Mouse (Mus musculus) lung, postnatal 10 days (tissue): ENCODE measurements around the gene Olfr462.

Source experiments
- DNase-seq: peaks from one replicate; pipeline ENCODE4 v3.0.0; 2021

Olfr462 gene

DNA sequence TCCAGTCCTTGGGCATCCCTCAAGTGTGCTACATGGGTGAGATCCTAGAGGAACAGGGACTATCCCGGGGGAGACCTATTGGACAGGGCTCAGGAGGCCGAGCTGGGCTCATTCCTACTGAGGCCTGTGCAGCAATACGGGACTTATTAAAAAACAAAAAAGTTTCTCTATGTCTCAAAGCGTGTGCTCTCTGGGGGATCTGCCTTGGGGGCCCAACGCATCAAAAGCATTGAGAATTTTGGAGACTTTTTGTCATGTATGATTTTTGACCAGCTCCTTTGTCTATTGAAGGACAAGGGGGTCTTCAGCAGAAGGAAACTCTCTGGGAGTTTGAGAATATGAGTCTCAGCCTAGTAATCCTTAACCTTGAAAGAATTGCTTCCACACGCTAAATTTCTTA, at the start of gene Olfr462:
Gene Olfr462, minus strand, starts transcription at position 101 of the 400 bp plus-strand sequence.
- DNase-seq: no peak

DNA sequence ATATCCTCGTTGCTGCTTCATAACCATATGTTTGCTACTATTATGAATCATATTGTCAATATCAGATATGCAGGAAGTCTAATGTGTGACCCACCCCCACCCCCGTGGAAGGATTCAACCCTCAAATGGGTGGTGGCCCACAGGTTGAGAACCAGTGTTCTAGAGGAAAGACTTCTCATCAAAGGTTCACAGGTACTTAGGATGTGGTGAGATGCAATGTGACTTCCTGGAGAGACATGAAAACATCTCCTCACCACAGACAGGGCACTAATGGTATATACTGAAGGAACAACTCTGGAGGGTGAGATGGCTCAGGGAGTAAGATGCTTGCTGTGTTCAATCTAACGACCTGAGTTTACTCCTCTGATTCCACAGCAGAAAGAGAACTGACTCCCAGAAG, 43.4 kb upstream of the Olfr462 start:
- DNase-seq: no peak

DNA sequence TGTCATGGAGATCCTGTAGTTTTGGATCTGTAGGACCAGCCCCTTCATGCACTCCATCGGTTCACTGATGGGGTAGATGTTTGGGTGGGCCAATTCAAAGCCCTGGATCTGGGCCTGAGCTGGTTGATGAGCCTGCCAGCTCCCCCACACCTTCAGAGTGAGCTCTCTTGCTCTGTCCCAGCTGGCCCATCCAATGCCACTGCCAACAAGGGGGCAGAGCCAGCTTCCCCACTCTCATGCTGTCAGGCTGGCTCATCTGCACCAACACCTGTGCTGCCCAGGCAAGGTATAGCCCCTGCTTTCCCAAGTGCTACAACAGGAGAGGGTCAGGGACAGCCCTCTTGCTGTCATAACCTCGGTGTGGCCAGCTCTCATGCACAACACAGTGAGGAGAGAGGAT, 41.7 kb upstream of the Olfr462 start:
- no peak for DNase-seq

DNA sequence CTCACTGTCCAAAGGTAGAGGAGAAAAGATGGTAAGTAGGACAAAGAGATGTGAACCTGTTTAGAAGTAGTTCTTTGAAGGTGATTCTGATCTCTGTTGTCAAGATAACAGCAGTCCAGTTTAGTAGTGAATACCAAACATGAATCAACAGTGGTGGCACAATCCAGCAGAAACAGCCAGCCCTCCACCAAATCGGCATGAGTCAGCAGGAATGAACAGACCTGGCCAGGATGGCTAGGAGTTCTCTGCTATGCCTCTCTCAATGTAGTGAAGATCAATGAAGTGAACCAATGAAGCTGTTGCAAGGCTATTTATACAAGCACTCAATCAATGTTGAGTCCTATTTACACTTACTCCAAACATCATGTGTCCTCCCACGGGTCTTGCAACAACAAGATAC, 38.3 kb upstream of the Olfr462 start:
- no peak for DNase-seq

DNA sequence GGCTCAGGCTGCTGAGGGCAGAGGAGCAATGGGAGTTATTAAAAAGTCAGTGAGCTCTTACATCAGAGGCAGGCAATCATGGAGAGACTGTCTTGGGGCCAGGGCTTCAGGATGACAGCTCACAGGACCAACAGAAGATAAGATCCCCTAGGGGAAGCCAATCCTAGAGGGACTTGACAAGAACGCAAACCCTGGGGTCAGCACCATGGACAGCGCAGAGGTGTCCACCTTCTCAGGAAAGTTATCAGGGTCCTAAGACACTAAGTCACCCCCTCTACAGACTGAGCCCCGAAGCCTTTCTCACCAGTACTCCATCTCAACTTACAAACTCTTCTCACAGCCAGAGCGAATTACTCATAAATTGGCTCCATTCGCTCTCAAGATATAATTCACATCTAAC, 28.9 kb upstream of the Olfr462 start, which contains the start of gene Olfr464:
Gene Olfr464, minus strand, starts transcription at position 2 of the 400 bp plus-strand sequence.
- peak; percentile 14 for DNase-seq

DNA sequence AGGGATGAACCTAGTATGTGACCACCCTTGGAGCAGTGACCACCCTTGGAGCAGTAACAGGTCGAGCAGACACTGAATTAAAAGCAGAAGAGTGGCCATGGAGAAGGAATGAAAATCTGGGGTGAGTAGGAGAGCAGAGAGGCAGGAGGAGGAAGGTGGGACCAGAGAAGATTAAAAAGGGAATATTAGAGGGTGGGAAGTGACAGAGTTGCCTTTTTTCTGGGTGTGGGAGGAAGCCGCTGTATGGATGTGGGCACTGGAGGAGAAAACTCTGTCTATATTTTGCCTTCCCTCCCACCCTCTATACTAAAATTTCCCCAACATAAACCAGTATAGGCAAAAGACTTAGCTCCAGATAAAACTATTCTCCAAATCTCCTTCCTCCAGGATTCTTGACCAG, 28.2 kb upstream of the Olfr462 start:
- no peak for DNase-seq

DNA sequence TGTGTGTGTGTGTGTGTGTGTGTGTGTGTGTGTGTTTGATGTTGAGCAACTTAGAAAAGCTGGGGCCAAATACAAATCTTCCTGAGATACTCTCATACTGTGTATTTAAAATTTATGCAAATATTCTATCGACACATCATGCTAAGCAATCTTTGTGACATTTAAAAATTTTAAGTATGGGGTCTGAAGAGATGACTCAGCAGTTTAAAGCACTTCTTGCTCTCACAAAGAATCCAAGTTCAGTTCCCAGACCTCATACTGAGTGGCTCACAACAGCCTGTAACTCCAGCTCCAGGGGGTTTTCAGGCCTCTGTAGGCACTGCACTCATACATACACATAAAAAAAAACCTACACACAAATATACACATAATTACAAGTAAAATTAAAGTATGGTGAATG, 23.9 kb upstream of the Olfr462 start:
- DNase-seq: no peak

DNA sequence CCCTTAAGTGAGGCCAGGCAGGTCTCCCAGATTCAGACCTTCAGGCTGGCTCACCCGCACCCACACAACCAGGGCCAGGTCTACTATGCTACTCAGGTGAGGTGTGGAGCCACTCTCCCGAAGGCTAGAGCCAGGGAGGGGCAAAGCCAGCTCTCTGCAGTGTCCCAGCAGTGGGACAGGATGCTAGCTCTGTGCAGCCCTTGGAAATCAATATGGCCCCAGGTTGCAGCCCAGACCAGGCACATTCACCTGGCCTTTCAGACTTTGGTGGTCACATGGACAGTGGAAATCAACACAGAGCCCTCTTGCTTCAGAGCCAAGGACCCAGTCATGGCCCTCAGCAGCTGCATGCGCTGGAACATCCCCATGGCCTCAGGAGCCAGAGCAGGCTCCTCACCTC, 12.3 kb upstream of the Olfr462 start:
- no peak for DNase-seq

DNA sequence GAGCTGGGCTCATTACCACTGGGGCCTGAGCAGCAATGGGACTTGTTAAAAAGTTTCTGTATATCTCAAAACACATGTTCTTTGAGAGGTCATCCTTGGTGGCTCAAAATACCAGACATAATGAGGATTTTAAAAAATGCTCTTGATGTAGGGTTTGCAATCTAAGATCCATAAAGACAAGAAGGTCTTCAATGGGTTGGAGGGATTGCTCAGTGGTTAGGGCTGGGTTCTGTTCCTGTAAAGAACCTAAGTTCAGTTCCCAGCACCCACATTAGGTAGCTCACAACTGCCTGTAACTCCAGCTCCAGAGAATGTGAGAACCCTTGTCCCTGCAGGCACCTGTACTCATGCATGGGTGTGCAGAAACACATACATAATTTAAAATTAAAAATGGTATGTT, 5.2 kb upstream of the Olfr462 start, which contains the start of gene Olfr463:
Gene Olfr463, minus strand, starts transcription at position 101 of the 400 bp plus-strand sequence.
- DNase-seq: no peak

DNA sequence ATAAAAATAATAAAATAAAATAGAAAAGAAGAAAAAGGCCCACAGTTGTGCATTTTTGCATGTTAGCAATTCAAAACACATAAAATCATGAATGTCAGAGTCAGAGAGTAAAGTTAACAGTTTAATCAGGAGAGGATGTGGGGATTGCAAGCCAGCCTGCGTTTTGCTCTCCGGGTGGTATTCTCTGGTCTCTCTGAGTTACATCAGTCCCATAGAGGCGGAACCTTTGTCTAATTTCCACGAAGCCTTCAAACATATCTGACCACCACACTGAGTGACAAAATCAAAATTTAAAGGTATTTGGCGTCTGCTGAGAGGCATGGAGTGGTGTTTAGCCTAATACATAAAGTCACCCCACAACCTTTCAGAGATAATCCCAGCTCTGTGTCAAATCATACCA, 7.2 kb downstream of the Olfr462 start:
- DNase-seq: no peak

DNA sequence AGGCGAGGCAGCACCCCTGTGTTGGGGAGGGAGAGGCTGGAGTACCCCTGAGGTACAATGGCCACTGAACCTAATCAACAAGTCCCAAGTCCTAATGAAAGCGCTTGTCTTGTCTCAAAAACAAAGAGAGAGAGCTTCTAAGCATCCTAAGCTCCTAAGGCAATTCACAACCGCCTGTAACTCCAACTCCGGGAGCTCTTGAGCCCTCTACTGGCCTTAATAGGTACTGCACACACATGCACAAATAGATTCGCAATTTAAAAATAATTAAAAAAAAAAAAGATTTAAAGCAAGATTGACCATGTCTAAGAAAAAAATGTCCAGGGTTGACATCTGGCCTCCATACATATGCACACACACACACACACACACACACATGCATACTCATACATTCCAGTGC, 8.6 kb downstream of the Olfr462 start:
- DNase-seq: no peak

DNA sequence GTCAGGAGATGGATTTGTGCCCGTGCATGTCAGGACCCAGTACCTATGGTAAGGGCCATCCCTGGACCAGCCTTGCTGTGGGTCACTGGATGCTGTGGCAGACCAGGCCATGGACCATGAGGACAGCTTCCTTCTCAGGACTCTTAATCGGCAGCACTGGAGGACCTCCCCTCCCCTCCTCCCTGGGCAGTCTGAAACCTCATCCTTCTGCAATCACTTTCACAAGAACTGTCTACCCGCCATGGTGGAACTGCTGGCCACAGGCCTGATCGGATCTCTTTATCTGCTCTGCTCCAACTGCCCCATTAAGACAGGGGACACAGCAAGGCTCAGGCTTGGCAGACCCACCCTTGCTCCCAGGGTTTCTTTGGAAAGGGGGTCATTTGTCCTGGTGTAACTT, 10.4 kb downstream of the Olfr462 start:
- DNase-seq: no peak

DNA sequence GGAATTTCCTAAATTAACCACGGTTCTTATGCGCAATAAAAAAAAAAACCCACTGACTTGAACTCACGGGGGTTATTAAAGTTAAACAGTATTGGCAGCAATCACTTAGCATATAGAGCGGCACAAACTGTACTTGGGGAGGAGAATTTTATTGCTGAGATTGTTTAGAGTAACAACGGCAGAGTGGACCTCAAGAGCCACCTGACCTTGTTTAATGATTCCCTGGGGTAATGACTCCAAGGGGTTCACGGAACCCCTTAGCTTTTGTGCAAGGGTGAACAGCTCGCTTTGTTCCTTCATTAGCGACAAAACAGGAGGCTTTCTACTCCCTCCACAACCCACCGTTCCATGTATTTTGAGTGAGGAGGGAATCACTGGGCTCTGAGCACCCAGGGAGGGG, 12.2 kb downstream of the Olfr462 start:
- DNase-seq: no peak

DNA sequence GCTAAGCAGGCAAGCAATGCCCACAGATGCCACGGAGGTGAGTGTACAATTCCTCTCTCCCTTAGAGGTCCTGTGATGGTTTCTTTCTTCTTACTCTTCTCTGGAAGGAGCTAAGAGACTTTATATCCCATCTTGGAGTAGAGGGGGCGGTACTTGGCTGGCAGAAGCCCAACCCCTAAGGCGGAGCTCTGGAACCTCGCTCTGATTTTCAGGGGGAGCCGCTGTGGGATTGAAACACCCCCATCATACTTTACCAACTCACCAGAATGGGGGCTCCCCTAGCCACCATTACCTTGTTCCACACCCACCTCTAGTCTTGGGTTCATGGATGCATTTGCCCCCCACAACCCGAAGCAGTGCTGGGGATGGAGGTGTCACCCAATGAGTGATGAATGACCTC, 16.6 kb downstream of the Olfr462 start, which contains the start of gene Epx:
Gene Epx, minus strand, starts transcription at position 101 of the 400 bp plus-strand sequence.
- no peak for DNase-seq

DNA sequence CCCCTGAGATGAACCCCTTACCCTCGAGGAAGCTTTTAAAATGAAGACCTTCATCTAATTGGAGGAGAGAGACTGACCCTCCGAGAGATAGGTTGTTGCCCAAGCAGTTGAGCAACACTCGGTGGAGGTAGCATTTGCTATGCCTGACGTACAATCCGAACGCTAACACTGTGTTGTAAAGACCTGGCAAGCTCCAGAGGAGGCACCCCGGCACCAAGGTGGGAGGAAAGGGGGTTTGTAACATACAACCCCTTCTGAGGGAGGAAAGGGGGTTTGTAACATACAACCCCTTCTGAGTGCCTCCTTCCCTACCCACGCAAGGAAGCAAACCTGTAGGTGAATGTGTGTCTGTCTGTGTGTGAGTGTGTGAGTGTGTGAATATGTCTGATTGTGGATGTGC, 20.3 kb downstream of the Olfr462 start:
- no peak for DNase-seq

DNA sequence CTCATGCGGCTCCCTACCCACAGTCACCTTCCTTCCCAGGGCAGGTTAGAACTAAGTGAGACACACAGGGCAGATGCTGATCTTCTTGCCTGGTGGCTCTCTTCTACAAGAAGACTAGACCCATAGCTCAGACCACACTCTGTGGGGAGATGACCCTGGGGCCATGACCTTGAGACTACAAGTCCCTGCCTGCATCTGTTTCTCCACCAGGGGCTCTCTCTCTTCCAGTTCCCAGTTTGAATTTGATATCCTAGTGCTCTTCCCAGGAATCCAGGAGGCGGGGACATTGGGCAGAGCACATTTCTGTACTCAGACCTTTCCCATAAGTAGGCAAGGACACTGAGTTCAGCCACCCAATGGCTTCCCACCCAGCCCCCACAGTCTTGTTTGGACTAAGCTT, 22.0 kb downstream of the Olfr462 start:
- DNase-seq: no peak

DNA sequence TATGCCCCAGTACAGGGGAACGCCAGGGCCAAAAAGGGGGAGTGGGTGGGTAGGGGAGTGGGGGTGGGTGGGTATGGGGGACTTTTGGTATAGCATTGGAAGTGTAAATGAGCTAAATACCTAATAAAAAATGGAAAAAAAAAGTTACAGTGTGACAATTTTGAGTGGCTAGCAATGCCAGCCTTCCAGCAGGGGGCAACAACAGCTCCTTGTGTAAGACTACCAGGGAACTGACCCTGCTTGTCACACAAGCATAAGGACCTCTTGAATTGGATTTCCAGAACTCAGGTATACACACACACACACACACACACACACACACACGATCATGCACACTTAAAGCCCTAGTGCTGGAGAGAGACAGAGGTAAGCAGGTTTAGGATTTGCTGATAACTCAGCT, 25.2 kb downstream of the Olfr462 start:
- DNase-seq: peak; percentile 24

DNA sequence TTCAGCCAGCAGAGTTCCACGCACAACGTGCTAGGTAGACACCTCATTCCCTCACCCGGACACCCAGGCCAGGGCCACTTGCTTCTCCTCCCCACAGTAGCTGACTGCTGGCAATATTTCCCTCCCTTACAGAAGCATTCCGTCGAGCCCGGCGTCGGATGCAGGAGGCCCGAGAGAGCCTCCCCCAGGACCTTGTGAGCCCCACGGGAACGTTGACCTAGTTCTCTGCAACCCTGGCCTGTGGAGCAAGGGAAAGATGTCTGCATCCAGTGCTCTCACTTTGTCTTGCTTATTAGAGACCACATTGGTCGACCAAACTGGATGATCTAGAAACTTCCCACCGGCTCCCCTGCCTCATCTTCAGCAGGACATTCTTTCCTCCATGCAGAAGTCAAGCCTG, 29.3 kb downstream of the Olfr462 start:
- DNase-seq: no peak

DNA sequence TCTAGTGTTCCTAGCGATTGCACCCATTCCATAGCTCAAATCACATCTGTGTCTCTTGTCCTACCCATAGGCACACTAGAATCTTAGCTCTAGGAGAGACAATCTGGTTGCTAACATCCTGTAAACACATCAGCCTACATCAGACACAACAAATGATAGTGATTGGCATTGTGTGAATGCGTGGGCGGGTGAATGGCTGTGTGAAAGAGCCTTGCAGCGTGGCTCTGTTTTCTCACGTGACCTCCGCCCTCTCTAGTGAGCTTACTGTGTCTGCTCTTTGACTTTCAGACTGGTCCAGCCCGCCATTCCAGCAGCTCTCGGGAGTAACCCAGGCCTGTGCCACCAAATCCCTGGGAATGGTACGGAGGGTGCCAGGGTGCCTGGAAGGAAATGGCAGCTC, 31.6 kb downstream of the Olfr462 start:
- DNase-seq: no peak

DNA sequence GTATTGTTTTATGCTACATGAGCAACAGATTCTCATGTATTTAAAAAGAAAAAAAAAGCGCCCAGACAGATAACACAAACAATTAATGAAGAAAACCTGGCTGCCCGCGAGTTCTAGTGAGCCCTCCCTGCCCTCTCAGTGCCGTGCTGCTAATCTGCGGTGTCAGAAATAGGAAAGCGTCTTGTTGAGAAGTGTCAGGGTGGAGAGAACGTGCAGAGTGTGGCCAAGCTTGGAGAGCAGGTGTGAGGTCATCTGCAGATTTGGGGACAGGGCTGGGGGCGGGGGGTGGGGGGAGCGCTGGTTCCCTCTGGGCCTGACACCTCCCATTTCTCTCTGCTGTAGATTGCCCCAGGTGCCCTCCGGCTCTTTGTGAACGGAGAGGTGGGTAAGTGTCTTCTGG, 32.8 kb downstream of the Olfr462 start:
- DNase-seq: no peak

DNA sequence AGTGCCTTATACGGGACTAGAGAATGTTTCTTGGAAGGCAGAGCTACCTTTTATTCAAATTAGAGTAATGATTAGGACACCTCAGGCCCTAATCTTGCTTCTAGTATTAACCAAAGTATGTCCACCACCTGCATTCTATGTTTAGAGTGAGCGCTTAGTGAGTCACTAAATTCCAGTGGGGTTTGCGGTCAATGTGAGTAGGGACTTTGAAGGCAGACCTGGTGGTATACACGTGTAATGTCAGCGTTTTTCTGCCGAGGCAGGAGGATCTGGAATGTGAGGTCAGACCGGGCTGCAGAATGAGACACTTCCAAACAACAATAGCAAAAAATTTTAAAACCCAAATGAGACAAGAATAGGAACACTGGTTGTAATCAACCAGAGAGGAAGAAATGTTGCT, 37.5 kb downstream of the Olfr462 start:
- no peak for DNase-seq

DNA sequence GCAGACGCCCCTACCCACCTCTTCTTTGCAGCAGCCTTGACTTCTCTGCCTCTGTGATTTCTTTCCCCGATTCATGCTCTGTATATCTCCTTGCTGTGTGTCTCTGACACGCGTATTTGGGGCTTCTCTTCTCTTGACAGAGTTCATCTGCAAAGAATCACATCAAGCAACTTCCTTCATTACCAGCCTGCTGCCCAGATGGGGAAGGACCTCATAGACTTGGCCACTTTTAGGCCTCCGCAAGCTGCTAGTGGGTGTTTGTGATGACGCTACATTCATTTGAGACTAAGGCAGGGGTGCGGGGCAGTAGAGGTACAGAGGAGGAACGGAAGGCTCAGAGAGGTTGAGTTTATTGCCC, 38.5 kb downstream of the Olfr462 start:
- no peak for DNase-seq

DNA sequence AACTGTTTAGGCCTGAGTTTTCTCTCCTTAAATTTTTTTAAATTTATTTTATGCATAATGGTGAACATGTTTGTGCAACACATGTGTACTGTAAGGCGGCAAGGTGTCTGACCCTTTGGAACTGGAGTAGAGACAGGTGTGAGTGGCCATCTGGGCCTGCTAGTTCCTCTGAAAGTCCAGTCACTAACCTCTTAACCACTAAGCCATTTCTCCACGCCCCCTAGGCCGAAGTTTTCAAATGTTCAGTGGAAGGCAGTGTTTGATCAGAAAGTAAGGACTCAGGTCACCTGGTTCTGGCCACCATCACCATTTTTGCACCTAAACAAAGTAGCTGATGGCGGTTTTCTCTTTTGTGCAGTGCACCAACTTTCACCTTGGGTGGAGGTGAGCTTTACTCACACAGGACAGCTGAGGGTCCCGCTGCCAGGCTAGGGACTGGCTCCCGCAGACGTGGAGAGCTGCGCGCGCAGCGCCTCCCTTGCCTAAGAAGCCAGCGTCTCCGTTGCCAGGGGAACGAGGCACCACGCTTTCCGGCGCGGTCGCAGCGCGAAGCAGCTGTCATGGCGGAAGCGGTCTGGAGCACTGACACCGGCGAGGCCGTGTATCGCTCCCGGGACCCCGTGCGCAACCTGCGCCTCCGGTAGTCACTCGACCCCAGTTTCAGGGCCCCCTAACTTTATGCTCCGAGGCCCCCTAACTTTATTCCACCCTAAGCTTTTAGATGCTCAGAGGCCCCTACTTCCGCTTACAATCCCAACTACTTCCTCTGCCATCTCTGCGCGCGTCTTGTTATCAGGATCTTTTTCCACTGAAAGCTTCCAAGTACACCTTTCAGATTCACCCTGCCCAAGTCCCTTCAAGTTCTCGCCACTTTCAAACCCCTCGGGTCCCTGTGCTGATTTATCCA, 39.1 kb downstream of the Olfr462 start, which contains the start of gene Mks1:
Gene Mks1, plus strand, starts transcription at position 526 of the 907 bp plus-strand sequence.
- peak; percentile 95 for DNase-seq

DNA sequence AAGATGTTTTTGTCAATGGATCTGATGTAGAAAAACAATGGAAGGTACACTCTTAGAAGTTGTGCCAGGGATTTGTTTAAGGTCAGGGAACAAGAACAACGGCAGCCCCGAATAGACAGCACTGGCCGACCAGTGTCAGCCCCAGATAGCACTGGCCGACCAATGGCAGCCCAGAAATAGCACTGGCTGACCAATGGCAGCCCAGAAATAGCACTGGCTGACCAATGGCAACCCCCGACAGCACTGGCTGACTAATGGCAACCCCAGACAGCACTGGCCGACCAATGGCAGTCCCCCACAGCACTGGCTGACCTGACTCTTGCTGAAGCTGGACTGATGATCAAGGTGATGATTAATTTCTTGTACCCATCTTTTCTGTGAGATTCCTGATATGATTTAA, 44.2 kb downstream of the Olfr462 start:
- no peak for DNase-seq
